Mouse (Mus musculus) B cell, adult 62 days (primary cell): ENCODE data around the gene Cdc42ep5. TPM values are rescaled to one million over a fixed set of nuclear protein-coding genes. Genes with fewer than 3 reads are reported as not detected.

Source experiments
- total RNA-seq: library from RNA; stranded (reverse); gene quantifications from 4 replicates; pipeline ENCODE4 v1.2.4, GENCODE M21; 2023

Gene Cdc42ep5
- not detected in 4 replicates for total RNA-seq

DNA sequence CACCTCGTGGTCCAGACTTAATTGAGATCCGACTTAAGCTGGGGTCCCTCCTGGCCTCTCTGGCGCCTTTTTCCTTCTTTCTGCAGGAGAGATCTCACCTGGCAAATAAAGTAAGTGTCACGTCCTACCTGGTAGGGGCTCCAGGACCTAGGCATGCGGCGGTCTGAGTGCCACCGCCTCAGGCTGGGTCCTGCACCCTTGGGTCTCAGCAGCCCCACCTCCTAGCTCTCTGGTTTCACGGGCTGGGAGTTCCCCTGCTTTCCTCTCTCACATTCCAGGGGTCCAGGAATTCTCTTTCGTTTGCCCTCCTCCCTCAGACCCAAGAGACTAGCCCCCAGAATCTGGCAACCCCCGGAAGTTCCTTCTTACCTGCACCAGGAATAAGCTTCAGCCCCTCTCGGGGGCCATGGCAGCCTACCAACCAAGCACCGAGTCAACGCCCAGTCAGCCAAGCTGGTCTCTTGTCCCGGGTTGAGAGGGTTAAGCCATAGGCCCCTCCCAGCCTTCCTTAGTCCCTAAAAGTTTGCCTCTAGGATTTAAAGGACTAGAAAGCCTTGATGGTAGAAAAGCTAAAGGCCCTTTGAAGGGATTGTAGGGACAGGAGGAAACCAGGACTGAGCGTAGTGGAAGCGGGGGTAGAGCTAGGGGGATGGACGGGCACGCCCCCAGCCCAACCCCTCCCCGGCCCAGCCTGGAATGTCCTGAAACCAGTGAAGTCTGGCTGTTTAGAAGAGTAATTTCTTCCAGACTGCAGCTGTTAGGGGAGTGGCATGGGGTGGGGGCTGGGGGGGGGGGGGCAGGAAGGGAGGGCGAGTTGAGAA is at the start of gene Cdc42ep5:
TSS of gene Cdc42ep5 (minus strand) at position 771 of the 821 bp plus-strand sequence.

DNA sequence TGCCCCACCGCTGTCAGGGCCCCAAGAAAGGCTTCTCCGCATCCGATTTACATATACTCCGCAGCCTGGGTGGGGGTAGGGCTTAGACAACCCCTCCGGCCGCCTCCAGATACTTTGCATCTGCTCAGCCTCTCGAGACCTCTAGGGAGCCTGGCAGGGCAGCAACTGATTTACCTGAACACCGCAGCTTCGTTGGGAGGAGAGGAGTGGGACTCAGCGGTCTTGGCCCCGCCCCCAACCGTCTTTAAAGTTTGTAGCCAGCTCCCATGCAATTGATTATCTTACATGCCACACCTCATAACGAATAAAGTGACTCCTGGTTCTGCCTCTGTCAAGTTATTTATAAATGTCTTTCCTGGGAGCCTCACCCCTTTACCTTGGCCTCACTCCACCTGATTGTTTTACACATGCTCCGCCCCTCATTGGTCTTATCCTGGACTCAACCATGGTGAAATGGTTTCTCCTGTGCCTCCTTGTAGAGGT is 14.6 kb downstream of the Cdc42ep5 start, which contains the start of gene Leng9:
TSS of gene Leng9 (minus strand) at position 316 of the 483 bp plus-strand sequence.

DNA sequence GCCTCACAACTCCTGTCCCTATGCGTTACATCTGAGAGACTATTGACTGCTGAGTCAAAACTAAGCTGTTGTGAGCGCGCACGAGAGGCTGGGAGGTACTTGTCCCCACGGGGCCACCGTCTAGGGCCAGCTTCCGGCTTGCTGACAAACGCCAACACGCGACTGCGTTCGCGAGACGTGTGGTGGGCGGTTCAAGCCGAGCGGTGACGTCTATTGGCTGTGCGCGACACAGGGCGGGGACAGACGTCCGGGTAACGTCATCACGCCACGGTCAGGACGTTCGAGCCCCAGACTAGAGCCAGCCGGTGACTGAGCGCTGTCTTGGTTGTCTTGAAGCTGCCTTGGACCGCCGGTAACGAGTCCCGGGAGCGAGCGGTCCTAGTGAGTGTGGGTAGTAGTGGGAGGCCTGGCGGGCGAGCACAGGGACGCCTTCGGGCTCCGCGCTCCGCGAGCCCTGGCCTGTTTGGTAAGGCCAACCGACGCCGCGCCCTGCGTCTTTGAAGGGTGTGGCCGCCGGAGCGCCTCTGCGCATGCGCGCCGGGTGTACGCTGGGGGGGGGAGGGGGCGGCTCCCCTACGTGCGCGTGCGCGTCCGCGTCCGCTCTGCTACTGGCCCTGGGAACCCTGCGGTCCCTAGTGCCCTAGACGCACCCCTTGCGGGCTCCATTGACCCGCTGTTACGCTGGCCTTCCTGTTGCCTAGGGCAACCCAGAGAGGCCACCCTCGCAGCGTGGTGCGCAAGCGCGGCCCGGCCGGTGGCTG is 27.7 kb downstream of the Cdc42ep5 start, which contains the start of gene Leng8:
TSS of gene Leng8 (plus strand) at position 269 of the 761 bp plus-strand sequence.

DNA sequence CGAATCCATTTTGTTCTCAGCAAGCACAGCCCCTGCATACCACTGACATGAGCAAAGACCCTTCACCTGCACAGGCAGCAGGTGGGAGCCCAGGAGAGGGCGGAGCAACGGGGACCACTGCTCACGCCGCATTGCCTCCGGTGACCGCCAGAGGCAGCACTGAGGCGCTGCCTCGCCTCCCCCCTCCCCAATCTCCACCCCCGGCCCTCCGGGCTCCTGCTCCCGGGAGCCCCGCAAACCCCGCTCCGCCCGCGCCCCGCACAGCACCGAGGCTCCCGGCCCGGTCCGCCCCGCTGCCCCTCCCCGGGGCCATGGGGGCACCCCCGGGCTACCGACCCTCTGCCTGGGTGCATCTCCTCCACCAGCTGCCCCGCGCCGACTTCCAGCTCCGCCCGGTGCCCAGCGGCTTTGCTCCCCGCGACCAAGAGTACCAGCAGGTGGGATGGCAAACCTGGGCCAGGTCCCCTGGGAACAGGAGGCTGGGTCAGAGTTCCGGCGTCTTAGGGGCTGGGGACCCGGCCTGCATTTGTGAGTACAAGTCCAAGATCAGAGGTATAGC is 45.2 kb downstream of the Cdc42ep5 start, which contains the start of gene Ttyh1:
TSS of gene Ttyh1 (plus strand) at position 65 of the 559 bp plus-strand sequence.

Other genes starting within 250 kb of the Cdc42ep5 start
- 3.9 to 5.4 TPM (median 4.3 TPM) in 4 replicates for gene Lilra6, start 249.4 kb downstream of the Cdc42ep5 start, total RNA-seq
- gene Lair1, start 101.7 kb downstream of the Cdc42ep5 start, total RNA-seq = 9.7 to 10.4 TPM (median 9.8 TPM) in 4 replicates
- gene Ttyh1, start 45.5 kb downstream of the Cdc42ep5 start, total RNA-seq = 0.37 to 1.0 TPM (median 0.56 TPM) in 3 of 4 replicates, not detected in the other
- 451 to 485 TPM (median 470 TPM) in 4 replicates for gene Leng8, start 27.8 kb downstream of the Cdc42ep5 start, total RNA-seq
- gene Leng9, start 14.5 kb downstream of the Cdc42ep5 start, total RNA-seq = 33.8 to 37.4 TPM (median 37.0 TPM) in 4 replicates
- 0.26 to 0.27 TPM in 2 of 4 replicates, not detected in the others for gene Lilra5, start 72.9 kb upstream of the Cdc42ep5 start, total RNA-seq
- 0.40 to 1.1 TPM (median 0.66 TPM) in 4 replicates for gene Ncr1, start 172.9 kb upstream of the Cdc42ep5 start, total RNA-seq
- gene Gp6, start 232.9 kb upstream of the Cdc42ep5 start, total RNA-seq = 0.13 TPM in 1 of 4 replicates, not detected in the others